Mouse (Mus musculus) left cerebral cortex, postnatal 4 days (tissue): Measurements from ENCODE around the gene Smpd2. TPM values are rescaled to one million over a fixed set of nuclear protein-coding genes. Genes with fewer than 3 reads are reported as not detected.

Experiments
- DNase-seq: peaks from one replicate; pipeline ENCODE4 v3.0.0-alpha.2; 2022
- intact Hi-C: fragments of 180-260 bp; cut with DNase I; formaldehyde crosslinking; loops from one replicate; pipeline ENCODE4 v1.15.1; 2025
- total RNA-seq, 2 experiments: library from RNA; stranded (reverse); gene quantifications; 2 replicates each; pipeline ENCODE4 v1.2.3; 2021

Gene Smpd2
- total RNA-seq, 2 experiments from 2014 or later, result 20.1 to 21.9 TPM

DNA sequence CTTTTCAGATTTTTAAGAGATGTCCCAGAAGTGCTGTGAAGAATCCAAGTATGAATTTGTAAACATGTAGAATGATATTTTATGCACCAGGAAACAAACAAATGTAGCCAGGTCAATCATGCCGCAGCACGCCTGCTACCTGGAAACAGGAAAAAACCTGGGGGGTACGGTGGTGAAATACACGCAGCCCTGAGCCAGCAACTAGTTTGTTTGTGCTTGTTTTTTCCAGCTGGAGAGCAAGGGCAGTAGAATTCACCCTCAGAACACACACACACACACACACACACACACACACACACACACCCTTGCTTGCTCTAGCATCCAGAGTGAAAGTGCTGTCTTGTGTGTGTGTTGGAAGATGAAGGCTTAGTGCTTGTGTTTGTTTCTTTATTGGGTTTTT lies 942 bp upstream of the Smpd2 start:
- DNase-seq, result no peak
- intact Hi-C loops, result no loop called here

DNA sequence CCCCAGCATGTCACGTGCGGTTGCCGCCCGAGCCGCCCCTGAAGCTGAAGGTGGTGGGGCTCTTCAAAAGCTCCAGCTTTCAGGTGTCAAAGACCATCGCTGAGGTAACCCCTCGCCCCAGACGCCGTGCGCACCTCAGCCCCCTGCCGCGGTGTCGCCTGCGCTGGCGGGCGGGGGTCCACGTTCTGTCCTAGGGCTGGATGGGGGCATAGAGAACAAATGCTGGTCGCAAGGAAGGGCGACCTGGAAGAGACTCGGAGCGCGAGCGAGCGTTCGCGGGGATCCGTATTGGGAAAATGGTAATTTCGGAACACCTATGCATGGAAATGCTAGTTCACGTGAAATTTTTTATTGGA lies 327 bp upstream of the Smpd2 start:
- intact Hi-C loops, result no loop called here
- DNase-seq, result no peak

DNA sequence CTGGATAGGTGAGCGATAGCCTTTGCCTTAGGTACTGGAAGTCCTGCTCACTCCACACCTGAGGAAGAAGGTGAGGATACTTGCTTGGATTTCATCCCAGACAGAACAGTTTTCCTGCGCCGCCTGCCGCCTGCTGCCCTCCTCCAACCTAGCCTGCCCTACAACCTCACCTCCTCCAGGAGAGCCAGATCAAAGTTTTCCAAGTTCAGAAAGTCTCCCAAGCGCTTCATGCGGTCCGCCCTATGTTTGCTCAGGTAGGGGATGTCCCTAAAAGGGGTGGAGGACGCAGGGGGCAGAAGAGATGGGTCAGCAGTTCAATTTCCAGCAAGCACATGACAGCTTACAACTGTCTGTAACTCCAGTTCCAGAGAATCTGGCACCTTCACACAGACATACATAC lies 875 bp downstream of the Smpd2 start:
- intact Hi-C loops, result no loop called here
- DNase-seq, result no peak

DNA sequence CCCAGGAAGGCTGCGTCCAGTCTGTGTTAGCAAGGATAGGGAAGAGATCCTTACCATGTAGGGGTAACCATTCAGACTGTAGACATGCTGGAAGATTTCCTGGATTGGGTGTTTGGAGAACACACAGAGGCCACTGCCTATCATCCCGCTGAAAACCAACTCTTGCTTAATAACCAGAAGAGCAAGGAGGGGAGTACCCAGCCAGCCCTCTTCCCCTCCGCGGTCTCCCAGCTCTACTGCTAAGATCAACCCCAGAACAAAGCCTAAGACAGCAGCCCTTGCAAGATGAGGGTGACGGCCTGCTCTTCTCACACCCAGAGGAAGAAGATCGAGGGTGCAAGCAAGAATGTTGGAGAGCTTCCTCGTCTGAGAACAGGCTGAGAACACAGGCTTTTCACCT lies 1.3 kb downstream of the Smpd2 start:
- intact Hi-C loops, result no loop called here

DNA sequence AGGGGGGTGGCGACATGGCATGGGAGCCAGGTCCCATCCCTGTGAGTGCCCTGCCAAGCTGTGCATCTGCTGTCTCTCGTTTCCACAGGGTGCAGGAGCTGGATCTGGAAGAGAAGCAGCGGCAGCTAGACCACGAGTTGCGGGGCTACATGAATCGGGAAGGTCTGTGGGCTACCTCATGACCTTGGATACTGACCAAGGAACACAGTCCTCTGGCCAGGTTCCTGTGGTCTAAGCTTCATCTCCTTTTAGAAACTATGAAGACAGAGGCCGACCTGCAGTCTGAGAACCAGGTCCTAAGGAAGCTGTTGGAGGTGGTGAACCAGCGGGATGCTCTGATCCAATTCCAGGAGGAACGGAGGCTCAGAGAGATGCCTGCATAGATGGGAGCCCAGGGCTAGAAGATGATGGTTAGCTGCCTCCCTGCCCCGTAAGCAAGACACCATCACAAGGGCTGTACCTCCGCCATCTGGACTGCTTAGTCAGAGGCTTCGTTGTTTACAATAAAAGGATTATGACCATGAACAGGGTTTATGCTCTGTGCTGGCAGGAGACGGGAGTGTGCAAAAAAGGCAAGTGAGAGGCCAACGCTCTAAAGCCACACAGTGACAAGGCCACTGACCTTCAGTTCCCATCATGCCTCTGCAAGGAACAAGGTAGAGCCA lies 3.5 kb downstream of the Smpd2 start:
- intact Hi-C loops, result no loop called here
- no peak for DNase-seq

More for the DNA sequence above, 1.3 kb downstream of the Smpd2 start:
- no peak for DNase-seq

DNA sequence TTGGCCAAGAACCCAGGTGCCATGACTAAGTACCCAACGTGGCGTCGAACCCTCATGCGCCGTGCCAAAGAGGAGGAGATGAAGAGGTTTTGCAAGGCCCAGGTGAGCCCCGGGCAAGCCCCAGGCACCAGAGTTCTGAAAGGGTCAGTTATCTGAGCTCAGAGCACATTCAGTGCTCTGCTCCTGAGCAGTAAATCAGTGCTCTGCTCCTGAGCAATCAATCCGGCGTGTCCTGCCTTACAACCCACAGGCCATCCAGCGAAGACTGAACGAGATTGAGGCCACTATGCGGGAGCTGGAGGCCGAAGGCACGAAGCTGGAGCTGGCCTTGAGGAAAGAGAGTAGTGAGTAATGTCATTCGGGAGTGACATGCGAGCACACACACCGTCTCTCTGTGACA lies 4.4 kb downstream of the Smpd2 start:
- no peak for DNase-seq
- intact Hi-C loops, result no loop called here

DNA sequence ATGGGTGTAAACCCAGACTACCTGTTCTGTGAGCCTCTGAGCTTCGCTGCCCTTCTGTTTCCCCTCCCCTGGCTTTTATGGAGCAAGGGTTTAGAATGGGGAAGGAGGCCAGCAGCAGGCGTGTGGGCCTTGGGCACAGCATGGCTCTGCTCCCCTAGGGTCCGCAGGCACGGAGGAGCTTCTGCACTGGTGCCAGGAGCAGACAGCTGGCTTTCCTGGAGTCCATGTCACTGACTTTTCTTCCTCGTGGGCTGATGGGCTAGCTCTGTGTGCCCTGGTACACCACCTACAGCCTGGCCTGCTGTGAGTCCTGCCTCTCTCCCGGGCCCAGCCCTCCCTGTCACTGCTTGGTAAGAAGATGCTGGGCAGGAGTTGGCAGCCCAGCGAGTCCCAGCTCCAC lies 7.7 kb downstream of the Smpd2 start:
- peak; percentile 64 for DNase-seq
- intact Hi-C loops, result no loop called here

DNA sequence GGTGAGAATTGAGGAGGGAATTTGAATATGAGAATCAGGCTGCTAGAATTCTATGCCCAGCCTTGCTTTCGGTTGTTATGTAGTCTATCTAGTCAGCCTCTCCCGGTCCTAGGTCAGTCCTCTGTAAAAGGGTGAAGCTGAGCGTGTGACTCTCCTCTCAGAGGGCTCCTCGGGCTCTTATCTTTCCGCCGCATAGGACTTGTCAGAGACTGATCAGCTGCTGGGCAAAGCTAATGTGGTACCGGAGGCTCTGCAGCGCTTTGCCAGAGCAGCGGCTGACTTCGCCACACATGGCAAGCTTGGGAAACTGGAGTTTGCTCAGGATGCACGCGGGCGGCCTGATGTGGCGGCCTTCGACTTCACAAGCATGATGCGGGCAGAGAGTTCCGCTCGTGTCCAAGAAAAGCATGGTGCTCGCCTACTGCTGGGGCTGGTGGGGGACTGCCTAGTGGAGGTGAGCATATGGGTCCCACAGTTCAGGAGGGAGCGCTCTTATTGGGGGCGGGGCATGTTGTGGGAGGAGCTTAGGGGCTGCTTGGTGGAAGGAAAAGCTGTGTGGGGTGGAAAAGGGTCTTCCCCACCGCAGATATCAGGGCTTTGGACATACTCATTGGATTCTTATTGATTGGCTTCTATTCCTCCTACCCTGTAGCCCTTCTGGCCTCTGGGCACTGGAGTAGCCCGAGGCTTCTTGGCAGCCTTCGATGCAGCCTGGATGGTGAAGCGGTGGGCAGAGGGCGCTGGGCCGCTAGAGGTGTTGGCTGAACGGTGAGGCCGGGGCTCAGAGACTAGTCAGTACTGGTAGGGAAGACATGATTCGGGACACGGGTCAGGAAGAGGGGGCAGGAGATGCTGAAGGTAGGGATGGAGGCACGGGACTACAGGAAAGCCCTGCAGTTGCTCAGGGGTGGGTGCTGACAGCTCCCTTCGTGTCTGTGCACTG lies 9.0 kb downstream of the Smpd2 start:
- intact Hi-C loops, result no loop called here
- no peak for DNase-seq

DNA sequence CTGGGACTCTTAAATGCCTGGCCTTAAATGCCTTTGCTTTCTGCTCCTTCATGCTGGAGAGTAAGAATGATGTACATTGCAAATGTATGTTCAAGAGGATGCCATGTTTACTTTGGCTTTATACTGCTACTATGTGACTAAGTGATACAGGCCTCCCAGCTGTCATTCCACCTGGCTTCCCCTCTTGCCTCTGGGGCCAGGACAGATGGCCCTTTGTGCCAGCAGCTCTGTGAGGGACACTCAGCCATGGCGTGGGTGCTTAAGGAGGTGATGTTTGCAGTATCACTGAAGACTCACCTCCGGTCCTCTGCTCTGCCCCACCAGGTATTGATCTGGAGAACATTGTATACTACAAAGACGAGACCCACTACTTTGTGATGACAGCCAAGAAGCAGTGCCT lies 10.2 kb downstream of the Smpd2 start:
- intact Hi-C loops, result no loop called here
- no peak for DNase-seq

DNA sequence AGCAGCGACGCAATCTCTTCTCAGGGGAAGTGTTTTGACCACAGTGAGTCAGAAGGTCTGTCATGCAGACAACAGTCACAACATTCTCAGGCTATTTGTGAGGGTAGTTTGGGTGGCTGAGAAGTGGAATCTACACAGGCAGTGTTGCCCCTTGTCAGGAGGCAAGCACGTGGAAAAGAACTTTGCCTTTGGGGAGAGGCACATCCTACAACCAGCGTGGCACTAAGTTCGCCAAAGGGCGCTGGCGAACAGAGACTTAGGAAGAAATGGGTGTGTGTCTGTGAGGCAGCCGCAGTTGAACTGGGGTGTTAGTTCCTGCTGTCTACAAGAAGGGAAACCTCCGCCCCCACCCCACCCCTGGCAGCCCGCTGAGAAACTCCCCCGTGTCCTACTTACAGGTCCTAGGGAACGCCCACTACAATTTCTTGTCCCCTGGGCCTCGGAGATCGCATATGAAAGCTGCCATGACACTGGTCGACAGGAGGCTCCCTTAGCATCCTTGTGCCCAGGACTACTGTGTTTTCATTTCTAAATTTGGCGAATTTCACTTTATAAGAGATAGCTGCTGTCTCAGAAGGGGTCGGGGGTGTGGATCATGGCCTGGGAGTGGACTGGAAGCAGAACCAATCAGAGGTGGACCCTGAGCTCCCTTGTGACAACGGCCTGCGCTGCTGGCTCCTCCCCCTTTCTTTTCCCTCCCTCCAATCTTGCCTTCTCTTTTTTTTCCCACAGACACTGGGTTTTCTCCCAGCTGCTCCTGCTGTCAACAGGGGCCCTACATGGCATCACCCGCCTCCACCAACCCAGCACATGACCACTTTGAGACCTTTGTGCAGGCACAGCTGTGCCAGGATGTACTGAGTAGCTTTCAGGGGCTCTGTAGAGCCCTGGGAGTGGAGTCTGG lies 12.6 kb downstream of the Smpd2 start:
- DNase-seq, result peak; percentile 71
- intact Hi-C loops, result no loop called here

DNA sequence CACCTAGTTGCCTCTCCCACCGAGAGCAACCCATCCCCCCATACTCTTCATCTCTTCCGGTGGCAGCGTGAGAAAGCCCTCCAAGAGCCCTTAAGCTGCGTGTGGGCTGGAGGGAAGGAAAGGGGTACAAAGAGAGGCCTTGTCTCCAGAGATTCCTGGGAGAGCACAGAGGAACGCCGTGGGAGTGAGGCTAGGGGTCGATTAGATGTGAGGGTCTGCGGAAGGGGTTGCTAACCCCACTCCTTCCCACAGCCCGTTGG lies 13.2 kb downstream of the Smpd2 start:
- intact Hi-C loops, result no loop called here
- no peak for DNase-seq

DNA sequence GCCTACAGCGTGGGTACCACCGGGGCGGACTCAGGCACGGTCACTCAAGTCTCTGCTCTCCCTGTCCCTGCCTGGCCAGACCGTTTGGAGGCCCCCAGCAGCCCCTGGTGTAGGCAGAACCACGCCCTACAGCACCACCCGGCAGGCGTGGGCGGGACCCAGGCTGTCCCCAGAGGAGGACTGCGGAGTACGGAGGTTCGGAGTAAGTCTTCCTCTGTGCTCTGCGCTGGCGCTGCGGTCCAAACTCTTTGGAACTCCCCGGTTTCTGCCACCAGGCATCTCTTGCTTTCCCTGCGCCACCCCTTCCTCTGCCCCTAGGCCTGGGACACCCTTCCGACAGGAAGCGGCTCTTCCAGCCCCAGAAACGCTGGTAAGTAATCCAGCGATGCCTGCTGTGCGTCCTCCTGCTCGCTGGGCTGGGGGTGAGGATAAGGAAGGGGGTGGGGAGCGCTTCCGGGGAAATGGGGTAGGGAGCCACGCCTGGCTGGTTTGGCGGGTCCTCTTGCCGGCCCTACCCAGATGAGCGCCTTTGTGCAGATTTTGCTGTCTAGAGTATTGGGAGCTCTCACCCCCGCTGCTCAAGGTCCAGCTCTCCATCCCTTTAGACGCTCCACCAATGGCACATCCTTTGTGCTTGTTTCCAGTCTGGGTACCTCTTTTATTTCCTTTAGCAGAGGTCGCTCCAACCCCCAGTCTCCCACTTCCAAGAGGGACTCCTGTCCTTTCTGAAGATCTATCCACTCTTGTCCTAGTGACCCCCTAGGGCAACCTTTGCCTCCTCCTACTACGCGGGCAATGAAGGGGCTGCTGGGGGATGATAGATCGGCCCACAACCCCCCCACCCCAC lies 13.8 kb downstream of the Smpd2 start, which contains the start of gene Mical1:
Mical1 (plus strand) TSS at position 144 of the 847 bp plus-strand sequence.
- DNase-seq, result peak; percentile 62
- intact Hi-C loops, result no loop called here

DNA sequence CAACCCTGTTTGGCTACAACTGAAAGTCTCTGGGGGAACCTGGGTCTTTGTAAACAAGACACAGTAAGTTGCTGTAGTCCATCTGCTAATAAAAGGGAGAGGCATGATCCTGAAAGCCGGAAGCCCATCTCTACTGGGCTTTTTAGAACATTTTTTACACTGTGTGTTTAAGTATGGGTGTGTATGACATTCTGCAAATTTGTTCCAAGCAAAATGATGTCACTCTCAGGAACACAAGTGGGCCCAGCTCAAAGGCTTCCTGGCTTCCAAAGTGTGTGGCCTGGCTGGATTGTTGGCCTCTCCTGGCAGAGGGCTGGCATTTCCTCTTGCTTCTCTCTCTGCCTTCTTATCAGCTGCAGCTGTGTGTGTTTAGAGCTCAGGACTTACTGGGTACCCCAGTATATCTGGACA lies 15.2 kb downstream of the Smpd2 start:
- no peak for DNase-seq
- intact Hi-C loops, result no loop called here

DNA sequence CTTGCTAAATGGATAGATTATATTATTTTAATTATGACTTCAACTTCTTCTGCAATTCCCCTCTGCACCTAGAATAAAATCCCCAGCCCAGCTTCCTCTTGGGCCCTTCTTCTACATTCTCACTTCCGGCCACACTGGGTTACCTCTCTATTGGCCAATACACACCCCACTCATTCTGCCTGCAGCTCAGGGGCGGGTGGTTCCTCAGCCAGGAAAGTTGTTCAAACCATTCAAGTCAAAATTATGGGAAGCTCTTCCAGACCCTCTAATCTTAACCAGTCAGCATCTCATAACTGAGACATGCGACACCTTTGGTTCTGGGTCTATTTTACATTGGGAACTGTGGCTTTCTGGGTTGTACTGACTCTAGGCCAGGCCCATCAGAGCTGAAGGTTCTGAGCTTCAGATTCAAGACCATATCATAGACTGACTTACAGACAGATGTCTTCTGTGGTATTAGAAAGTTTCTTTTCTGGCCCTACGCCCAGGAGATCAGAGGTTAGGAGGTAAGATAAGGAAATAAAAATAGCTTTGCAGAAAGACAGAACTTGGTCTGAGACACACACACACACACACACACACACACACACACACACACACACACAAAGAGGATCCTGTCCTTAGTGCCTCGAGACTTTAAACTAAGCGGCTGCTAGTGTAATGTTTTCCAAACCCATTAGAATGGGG lies 16.2 kb downstream of the Smpd2 start:
- DNase-seq, result no peak
- intact Hi-C loops, result no loop called here

DNA sequence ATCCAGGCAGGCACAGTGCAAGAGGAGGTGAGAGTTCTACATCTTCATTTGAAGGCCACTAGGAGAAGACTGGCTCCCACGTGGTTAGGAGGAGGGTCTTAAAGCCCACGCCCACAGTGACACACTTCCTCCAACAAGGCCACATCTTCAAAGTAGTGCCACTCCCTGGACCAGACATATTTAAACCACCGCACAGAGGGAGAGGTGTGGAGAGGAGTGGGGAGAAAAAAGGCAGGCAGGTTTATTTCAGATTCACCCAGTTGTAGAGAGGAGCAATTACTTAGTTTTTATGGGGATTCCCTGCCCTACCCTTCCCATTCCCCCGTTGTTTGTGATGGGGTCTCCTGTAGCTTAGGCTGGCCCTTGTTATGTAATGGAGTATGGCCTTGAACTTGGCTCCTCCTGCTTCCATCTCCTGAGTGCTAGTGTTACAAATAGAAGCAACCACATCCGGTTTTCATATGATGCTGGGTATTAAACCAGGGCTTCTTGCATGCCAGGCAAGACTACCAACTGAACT lies 17.1 kb downstream of the Smpd2 start:
- no peak for DNase-seq
- intact Hi-C loops, result no loop called here

DNA sequence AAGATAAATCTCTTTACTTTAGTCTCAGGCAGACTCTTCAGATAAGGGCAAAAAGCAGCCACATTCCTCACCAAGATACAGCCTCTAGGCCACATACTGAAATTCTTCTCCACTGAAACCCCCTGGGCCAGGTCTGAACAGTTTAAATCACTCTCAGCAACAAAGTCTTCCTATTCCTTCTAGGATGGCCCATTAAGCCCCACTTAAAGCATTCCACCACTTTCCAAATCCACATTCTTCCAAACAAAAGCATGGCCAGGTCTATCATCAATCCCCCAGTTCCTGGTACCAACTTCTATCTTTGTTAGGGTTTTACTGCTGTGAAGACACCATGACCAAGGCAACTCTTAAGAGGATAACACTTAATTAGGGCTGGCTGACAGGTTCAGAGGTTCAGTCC lies 17.6 kb downstream of the Smpd2 start:
- intact Hi-C loops, result no loop called here
- DNase-seq, result no peak

DNA sequence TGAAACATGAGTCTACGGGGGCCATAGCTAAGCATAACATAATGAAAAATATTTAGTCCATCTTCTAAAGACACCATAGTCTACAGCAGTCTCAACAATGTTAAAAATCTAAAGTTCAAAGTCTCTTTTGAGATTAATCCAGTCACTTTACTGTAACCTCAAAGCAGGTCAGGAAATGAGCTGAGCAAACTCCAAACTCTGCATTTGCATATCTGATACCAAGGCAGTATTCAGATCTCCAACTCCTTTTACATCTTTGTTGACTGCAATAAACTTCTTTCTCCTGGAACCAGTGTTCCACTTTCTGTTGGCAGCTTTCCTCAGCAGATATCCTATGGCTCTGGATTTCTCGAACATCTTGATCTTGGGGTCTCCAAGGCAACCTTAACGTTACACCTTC lies 19.5 kb downstream of the Smpd2 start:
- no peak for DNase-seq
- intact Hi-C loops, result no loop called here

DNA sequence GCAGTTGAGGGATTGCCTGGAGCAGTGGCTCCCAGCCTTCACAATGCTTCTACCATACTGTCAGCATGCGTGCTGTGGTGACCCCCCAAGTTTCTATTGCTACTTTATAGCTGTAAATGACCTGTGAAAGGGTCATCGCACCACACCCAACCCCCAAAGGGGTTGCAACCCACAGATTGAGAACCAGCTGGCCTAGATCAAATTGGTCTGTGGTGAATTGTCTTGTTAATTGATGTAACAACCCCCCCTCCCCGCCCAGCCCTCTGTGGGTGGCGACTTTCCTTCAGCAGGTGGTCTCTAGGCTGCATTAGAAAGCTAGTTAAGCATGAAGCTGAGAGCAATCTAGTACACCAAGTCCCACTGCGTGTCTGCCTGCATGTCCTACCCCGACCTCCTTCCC lies 22.8 kb downstream of the Smpd2 start:
- intact Hi-C loops, result no loop called here
- DNase-seq, result no peak

DNA sequence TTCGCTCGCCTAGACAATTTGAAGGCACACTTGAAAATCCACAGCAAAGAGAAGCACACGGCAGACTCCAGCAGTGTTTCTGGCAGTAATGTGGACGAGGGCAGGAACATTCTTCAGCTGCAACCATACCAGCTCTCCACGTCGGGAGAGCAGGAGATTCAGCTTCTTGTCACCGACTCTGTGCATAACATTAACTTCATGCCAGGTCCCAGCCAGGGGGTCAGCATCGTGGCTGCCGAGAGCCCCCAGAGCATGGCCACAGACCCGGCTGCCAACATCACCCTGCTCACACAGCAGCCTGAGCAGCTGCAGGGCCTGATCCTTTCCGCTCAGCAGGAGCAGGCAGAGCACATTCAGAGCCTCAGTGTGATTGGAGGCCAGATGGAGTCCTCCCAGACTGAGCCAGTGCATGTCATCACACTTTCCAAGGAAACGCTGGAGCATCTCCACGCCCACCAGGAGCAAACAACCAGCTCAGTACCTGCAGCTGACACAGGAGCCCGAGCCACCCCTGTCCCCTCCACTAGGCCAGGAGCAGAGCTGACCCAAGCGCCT lies 25.7 kb downstream of the Smpd2 start:
- intact Hi-C loops, result no loop called here
- DNase-seq, result peak; percentile 60
